Mouse (Mus musculus) G1E (cell line): ENCODE measurements around the gene Pdxp.

Source experiments
- CTCF ChIP-seq: IDR thresholded peaks from 2 replicates; pipeline ENCODE4 v1.5.1; 2012; ENCODE audit warnings: low read depth, low read length, inconsistent platforms, mixed read lengths
- GATA1 ChIP-seq: IDR thresholded peaks from 2 replicates; pipeline ENCODE4 v1.6.1; 2012; ENCODE audit warnings: borderline replicate concordance, low read length, inconsistent platforms, mixed read lengths
- GATA2 ChIP-seq: IDR thresholded peaks from 2 replicates; pipeline ENCODE4 v1.6.1; 2012; ENCODE audit warnings: low read depth, low read length, inconsistent platforms, borderline replicate concordance
- POLR2AphosphoS5 ChIP-seq: IDR thresholded peaks from 2 replicates; pipeline ENCODE4 v1.6.1; 2012; ENCODE audit warnings: low read depth, low read length, inconsistent platforms; ENCODE audit not compliant: insufficient replicate concordance
- TAL1 ChIP-seq: conservative IDR thresholded peaks from 2 replicates; pipeline ENCODE4 v1.6.1; 2012; ENCODE audit warnings: low read depth, low read length, inconsistent platforms, mixed read lengths

- TF ChIP-seq CTCF (no peak), GATA1 (no peak), POLR2AphosphoS5 (no peak), GATA2 (no peak), TAL1 (no peak)
Observed at GRCm38 (mm10) chr15:78936403-78936802, 22.7 kb downstream of the Pdxp start.
